Mouse (Mus musculus) kidney, adult 2 months (tissue): ENCODE measurements around the gene Pafah1b3.

Source experiments
- CTCF ChIP-seq: fragments of 200-500 bp; conservative IDR thresholded peaks from 2 replicates; pipeline ENCODE4 v1.5.1; 2011; ENCODE audit warnings: low read depth, mild to moderate bottlenecking, control low read depth, low read length, moderate library complexity, mixed read lengths; ENCODE audit not compliant: insufficient read depth, insufficient read length
- POLR2A ChIP-seq: fragments of 200-500 bp; IDR thresholded peaks from one replicate; pipeline ENCODE4 v1.6.1; 2011; ENCODE audit warnings: low read depth, low read length, control low read depth

- no peak for TF ChIP-seq POLR2A
- TF ChIP-seq CTCF, result no peak
Measured at GRCm38 (mm10) chr7:25277998-25278340, 19.8 kb downstream of the Pafah1b3 start.
